Mouse (Mus musculus) adrenal gland, postnatal 10 days (tissue): ENCODE measurements around the gene Cacna1c. TPM values are rescaled to one million over a fixed set of nuclear protein-coding genes. Genes with fewer than 3 reads are reported as not detected.
A peak's percentile ranks its signal among the peaks of the same experiment; 100 is the strongest.

ENCODE experiments used
- DNase-seq: peaks from one replicate; pipeline ENCODE4 v3.0.0; 2021; ENCODE audit warnings: mixed read lengths
- total RNA-seq, 2 experiments: library from RNA; stranded (reverse); gene quantifications; 2 replicates each; pipeline ENCODE4 v1.2.3; 2021

Cacna1c gene
- total RNA-seq, 2 experiments from 2014 or later: 39.2 to 58.2 TPM

DNA sequence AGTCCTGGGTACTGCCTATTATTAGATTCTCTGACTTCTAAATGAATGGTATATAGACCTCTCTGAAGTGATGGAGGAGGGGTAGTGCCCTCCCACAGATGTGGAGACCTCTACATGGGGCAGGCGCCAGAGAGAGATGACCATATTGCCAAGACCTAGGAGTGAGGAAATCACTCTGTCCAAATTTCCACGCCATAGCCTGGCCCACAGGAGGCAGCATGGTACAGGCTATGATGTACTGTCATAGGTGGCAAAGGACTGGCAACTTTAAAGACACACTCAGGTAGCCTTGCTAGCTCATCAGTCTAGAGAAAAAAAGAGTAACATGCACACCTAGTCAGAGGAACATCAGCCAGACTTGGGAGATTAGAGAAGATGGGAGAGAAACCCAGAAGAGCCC lies 347.6 kb downstream of the Cacna1c start:
- peak; percentile 33 for DNase-seq

DNA sequence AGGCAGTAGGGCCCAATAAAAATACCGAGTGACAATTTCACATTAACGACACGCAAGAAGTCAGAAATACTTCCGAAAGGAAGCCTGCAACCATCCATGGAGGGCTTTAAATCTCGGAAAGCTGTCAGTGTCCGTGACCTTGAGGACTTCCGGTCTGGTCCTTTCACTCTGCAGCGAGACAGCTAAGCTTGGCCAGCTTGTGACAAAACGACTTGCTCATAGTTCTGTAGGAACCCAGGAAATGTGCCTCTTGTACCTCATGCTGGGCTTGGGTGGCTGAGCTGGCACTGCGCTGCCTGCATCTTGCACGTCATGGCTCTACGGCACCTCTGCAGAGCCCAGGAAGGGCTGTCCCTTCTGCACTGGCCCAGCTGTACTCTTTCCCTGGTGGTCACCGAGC lies 348.5 kb downstream of the Cacna1c start:
- peak; percentile 66 for DNase-seq

DNA sequence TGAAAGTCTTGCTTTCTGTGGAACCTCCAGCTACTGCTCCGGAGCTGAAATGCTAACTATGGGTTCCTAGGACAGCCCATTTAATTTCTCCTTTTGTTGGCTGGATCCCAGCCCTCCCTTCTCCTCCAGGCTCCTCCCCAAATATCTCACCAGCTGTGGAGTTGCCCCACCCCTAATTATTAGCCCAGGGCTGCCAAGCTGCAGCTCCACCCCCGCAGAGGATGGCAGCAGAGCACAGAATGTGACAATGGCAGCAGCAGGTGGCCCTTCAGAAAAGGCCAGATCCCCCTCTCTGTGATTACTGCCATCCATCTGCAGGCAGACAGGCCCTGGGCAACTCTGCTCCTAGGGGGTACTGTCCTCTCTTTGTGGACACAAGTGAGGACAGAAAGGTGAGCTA lies 350.4 kb downstream of the Cacna1c start:
- peak; percentile 39 for DNase-seq

DNA sequence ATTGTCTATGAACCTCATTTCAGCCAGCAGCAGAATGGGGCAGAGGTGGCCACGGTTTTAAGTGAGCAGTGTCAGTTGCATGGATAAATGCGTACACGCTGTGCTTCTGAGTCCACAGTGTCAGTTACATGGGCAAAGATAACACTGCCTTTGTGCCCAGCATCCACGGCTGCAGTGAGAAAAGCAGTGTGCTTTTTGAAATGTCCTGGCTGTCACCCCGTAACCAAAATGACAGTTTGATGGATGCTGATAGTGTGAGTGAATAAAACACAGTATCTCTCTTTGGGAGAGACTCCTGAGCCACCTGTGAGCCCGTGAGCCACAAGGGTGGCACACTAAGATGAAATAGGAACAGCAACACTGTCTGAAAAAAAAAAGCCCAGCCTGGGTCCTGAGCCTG lies 351.0 kb downstream of the Cacna1c start:
- DNase-seq: no peak

DNA sequence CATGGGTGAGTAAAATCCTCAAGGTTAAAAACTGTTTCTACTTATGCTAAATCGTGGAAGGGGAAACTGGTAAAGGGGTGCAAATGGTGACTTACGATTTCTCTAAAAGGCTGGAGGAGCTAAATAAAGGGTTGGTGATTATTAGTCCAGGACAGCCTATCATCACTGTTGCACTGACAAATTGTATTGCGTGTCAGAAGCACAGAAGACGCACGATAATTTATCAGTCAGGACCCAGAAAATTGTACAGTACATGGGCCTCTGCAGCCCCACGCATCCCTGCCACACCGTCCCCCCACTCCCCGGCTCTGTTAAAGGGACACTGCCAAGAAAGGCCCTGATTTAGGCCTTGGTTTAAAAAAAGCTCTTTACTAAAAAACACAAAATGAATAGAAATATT lies 352.7 kb downstream of the Cacna1c start:
- no peak for DNase-seq

DNA sequence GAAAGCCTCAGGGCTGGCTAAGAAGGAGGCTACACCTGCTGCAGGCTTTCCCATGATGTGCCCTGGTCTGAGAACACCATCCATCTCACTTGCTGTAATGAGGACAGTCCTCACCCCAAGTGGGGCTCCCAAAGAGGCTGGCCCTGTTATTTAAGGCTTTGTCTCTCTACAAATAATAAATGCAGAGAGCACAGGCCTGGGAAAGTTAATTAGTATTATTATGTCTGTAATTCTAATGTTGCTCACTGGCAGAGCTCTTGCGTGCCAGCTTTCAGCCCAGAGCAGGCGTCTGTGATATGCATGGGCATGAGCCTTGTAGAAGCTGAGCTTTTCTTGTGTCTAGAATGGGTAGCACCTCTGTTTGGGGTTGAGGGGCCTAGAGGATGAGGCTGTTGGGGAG lies 354.3 kb downstream of the Cacna1c start:
- DNase-seq: no peak

DNA sequence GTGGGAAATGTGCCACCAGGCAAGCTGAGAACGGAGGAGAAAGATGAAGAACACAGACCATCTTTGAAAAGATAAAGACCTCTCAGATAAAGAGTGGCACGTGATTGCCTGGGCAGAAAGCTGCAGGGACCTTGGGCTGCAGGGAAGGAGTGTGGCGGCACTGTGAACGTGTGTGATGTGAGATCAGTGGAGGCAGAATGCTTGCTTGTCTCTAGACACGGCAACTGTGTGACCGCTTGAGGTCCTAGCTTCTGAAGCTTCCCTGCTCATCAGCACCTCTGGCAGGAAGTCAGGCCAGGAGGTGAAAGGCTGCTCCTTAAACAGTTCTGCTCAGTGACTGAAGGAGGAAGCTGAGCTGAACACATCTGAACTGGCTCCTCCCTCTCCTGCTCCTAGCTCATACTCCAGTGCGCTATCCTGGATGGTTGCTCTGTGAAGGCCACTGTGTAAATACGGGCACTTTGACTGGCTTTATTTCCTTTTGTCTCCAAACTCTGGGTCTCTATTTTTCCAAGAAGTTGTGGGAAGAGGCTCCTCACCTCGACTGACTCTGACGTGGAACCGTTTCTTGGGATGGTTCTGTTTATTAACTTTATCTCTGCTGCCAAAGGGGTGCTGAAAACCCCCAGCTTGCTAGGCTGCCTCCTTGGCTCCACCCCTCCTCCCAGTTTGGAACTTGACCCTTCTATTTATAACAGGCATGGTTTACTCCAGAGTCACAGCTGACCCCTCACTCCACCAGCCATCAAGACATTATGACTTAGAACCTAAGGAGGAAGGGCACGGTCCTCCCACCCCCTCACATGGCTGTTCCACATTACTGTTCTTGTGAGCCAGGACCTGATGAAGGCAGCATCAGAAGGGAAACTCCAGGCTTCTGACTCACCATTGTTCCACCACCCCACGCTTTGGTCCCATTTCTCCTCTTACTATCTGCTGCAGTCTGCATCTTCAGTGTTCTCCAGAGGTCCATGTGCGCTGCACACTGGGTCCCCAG lies 357.0 kb downstream of the Cacna1c start:
- DNase-seq: no peak

DNA sequence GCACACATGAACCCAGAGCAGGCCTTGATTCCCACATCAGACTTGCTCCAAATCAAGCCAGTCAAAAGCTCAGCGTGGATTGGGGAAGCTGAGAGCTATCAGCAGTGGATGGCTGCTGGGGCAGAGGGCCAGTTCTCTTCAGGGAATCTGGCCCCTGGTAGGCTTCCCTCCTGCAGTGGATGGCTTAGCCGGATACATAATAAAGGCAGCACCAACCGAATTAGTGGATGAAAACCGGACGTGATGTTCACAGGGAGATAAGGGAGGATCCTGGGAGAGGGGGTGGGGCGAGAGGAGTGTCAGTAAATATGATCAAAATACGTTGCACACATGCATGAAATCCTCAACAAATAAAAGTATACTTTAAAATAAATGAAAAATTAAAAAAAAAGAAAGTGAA lies 359.5 kb downstream of the Cacna1c start:
- no peak for DNase-seq

DNA sequence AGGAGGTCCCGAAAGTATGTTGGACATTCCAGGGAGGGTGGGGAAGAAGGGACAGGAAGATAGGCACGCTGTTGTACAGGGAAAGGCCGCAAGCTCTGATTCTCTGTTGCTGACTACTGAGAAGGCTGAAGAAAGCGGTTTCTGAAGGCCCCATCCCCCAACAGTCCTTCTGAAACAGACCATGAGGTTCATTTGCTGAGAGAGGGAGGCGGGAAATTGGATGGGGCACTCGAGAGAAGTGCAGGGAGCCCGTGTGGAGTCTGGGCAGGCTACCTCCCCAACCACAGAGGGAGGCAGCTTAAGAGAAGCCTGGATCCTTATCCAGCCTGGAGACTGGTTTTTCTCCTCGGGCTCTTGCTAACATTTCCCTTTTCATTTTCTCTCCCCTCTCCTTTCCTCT lies 362.2 kb downstream of the Cacna1c start:
- no peak for DNase-seq

DNA sequence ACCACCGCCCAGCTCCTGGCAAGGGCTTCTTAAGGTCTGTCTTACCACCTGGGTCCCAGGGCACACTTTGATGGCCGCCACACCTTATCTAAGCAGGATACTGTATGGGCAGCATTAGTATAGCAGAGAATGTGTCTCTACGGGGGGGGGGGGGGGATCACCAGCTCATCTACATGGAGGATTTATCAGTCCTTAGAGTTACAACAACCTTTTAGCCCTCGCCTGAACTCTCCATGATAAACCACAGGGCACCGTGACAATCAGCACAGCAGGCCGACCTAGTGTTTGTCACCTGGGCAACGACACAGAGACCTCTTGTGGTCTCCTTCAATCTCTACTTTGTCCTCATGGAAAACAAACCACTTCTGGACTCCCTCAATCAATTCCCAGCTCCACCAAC lies 363.2 kb downstream of the Cacna1c start:
- DNase-seq: no peak

DNA sequence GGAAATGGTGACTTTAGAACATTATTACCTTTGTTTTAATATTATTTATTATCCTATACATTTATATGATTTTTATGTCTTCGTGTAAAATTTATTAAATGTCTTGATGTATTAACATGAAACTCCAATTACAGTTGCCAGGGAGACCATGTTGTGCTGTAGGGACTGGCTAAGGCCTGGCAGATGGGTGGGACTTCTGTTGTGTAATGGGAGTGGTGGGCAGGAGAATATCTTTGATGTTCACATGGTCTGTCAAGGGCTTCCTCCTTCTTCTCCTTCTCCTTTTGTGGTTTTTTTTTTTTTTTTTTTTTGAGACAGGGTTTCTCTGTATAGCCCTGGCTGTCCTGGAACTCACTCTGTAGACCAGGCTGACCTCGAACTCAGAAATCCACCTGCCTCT lies 363.6 kb downstream of the Cacna1c start:
- DNase-seq: no peak

DNA sequence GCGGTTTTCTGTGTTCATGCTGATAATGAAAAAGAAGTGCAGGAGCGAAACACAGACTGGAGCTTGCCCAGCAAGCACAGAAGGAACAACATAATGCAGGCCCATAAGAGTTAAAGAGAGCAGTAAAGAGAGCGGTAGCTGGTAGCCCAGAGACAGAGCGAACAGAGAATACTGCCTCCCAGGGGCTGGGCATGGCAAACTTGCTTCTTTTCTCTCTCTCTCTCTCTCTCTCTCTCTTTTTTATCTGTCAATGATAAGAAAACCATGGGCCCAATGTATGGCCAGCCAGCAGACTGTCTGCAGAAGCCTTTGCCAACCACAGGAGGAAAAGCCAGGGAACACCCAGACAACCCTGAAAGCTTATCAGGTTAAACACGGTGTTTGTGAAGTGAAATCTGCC lies 365.4 kb downstream of the Cacna1c start:
- DNase-seq: no peak

DNA sequence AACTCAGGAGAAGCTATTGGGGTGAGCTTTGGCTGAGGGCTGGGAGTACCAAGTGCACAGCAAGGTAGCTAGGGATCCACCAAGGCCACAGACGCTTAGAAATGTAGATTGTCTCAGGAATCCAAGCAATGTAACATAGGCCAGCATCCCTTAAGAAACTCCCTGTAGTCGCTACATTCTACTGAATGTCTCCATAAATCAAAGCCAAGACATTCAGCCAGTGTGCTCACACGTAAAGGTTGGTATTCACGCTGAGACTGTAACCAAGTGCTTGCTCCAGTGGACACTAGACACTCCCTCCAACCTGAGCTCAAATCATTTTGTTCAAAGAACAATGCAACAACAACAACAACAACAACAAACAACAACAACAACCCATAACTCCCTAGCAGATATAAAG lies 368.0 kb downstream of the Cacna1c start:
- no peak for DNase-seq

DNA sequence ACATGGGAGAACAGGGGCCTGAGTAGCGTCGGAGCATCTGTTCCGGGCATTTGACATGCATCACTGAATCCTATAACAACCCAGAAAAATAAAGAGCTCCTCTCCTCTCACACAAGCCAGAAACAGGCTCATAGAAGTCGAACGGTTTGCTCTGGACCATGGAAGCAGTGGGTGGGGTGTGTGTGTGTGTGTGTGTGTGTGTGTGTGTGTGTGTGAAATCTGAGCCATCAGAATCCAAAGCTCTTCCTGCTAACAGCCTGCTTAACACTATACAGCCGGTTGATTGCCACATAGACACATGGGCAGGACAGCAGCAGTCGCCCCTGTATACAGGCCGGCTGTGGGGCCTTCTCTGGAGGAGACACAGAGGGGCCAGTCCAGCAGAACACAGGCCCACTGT lies 368.7 kb downstream of the Cacna1c start:
- DNase-seq: no peak

DNA sequence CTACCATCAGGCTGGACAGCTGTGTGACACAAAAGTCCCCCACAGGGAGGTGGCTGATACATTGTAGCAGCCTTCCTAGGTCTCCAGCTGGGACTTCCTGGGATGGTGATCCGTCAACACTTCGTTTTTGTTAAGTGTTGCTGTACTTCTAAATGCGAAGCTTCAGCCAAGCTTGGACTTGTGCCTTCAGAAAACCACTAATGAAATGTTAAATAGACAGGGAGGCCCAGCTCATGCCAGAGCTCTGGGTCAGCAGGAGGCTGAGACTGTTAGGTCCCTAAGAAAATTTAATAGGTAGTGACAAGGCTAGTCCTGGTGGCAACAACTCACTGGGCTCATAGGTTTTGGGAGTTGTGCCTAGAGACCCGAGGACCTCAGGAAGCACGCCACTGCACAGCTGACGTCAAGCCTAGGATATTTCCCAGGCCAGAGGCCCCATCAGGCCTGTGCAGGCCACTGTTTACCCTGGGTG lies 370.8 kb downstream of the Cacna1c start:
- no peak for DNase-seq

DNA sequence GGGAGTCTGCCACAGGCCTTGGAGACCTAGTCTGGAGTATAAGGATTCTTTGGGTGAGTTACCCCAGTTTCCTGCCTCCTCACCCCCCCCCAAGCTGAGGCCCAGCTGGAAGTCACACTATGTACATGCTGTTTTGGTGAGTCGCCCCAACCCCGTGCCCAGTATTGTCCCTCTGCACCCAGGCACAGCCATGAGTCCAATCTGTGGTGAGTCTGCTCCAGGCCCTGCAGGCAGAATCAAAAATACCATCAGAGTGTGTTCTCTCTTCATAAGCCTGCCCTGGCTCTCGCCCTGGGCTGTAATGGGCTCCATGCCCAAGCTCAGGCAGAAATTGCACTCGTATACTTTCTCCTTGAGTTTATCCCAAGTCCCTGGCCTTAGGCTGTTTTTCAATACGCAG lies 374.7 kb downstream of the Cacna1c start:
- DNase-seq: peak; percentile 46

DNA sequence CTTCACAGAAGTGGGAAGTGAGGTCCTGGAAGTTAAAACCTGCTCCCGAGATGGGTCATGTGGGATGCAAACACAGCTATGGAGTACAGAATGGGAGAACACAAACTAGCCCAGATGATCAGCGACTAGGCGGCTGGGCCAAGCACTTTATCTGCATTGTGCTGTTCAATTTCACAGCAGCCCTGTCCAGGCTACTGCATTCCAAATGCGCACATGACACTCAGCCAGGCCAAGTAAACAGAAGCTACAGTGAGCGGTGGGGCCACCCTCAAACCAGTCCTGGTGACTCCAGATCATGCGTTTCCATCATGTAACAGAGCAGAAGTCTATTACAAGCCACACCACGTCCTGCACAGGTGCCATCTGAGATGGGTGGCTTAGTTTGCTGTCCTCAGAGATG lies 376.6 kb downstream of the Cacna1c start:
- no peak for DNase-seq

DNA sequence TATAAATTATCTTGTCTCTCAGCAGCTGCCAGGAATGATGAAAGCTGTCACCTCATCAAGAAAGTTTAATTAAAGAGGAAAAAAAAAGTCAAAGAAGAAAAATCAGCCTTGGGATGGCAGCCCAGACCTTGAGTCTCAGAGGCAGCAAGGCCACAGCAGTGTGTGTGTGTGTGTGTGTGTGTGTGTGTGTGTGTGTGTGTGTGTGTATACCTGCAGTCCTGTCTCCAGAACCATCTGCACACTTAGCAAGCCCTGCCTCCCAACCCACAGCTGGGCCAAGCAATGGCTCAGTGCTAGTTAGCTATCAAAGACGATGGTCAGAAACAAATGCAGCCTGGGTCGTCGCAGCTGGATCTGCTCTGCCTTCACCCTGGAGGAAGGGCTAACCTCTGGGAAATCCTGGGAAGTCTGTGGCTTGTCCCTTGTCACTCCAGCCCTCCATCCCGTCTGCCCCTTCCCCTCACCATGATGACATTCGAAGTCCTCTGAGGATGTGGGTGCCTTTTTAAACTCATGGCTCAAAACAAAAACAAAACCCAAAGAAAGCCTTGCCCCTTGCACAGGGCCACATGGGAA lies 378.2 kb downstream of the Cacna1c start:
- DNase-seq: peak; percentile 47

DNA sequence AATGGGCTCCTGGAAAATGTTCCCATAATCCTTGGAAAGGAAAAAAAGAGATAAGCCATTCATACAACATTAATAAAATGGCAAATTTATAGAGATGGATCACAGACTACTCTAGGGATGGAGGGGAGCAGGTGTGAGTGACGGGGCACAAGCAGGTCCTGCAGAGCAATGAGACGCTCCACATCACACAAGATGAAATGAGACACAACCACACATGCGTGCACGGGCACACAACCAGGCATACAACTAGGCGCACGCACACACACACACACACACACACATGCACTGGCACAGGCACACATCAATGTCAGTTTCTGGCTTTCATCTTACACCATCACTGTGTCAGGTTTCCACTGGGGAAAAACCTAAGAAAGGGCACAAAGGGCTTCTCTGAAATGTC lies 380.0 kb downstream of the Cacna1c start:
- DNase-seq: no peak

DNA sequence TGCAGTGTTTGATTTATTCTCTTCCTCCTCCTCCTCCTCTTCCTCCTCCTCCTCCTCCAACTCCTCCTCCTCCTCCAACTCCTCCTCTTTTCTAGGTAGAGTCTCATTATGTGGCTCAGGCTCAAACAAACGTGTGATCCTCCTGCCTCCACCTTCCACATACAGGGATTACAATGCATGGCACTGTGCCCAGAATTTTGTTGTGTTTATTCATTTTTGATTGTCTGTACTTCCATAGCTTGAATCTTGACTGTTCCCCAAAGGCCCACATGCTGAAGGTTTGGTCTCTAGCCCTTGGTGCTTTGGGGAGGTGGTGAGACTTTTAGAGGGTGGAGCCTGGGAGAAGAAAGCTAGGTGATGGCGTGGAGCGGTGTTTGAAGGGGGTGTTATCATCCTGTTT lies 383.7 kb downstream of the Cacna1c start:
- DNase-seq: no peak

DNA sequence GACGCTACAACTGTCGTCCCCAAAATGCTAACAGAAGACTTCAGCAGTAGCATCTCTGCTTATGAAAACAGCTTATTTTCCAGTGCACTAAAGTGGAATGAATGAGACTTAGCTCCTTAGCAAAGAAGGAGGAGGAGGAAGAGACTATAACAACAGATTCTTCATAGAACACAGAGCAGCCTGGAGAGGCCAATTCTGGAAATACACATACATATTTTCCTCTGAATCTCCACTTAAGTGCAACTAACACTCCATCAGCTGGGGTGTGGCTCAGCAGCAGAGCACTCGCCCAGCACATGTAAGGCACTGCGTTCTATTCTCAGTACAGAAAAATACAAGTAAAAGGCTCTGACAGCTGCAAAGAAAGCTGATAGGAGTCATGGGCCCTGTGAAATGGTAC lies 384.2 kb downstream of the Cacna1c start:
- DNase-seq: no peak

DNA sequence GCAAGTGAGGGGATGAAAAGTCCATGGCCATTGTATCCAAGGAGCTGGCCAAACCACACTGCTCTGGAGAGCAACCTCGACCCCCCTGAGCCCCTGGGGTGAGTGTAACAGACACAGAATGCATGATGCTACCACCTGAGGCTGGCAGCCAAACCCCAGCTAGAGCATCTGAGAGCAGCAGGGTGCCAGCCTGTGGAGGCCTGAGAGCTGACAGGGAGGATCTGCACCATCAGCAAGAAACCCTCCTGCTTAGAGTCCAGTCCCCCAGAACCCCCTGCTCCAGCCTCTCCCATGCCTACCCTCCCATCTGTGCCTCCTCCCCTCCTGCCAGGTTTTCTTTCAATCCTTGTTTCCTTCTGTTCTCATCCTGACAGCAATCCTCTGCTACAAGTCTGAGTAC lies 385.4 kb downstream of the Cacna1c start:
- DNase-seq: no peak

DNA sequence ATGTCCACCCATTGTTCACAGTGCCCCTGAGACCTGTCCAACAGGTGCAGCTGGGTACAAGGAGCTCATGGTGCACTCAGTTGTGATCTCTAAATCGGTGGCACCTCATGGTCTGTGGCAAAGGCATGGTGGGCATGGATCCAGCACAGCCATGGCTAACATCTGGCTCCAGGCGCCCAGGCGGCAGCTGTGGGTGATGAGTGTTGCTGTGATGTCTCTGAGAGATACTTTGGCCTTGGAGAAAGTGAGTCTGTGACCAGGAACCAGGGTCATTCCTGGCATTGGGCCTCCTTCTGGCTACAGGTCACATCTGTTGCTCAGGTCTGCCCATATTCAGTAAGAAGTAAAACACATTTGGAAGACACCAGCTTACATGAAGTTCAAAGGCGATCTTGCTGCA lies 391.1 kb downstream of the Cacna1c start:
- no peak for DNase-seq

DNA sequence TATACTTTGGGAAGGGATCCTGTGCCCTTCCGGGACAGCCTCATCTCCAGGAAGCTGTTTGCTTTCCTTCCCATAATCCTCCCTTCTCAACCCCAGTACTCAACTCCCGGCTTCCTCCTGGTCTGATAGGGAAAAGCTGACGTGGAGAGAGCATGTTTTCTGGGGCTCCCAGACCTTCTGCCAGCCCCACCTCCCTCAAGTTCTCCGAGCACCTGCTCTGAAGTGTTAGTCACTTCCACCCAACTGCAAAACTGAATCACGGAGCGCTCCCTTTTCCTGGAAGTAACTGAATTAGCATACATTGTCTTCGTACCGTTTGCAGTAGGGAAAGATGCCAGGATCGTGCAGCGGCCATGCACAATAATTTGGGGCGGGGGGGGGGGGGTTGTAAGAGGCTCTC lies 393.9 kb downstream of the Cacna1c start:
- DNase-seq: no peak
